Mouse (Mus musculus): ENCODE results near the gene Olfr544.

GRCm38 (mm10) chr7:102467566-102467965, 20.5 kb downstream of the Olfr544 start:
- TF ChIP-seq CTCF (IDR thresholded peaks at IDR 0.05; ENCODE audit: control insufficient read depth, insufficient read depth, insufficient read length) (no peak), MAX (IDR thresholded peaks at IDR 0.05) (no peak), USF1 (IDR thresholded peaks at IDR 0.05; ENCODE audit: low read depth) (no peak), CEBPB (IDR thresholded peaks at IDR 0.05; ENCODE audit: low read depth) (no peak), MYOD1 (IDR thresholded peaks at IDR 0.05; ENCODE audit: control insufficient read depth, insufficient read length, low read depth) (no peak), MYOG (IDR thresholded peaks at IDR 0.05; ENCODE audit: control insufficient read depth, extremely low read depth, insufficient read length) (no peak)
